Mouse (Mus musculus) neural tube, embryonic 13.5 days (tissue): ENCODE measurements around the gene Gm28036. TPM values are rescaled to one million over a fixed set of nuclear protein-coding genes. Genes with fewer than 3 reads are reported as not detected.
A peak's percentile ranks its signal among the peaks of the same experiment; 100 is the strongest.

Experiments used
- ATAC-seq: fragments of 200-750 bp; cut with Nextera tagmentation; 2 replicates; pipeline ENCODE4 v1.8.0; 2017; ENCODE audit warnings: low read depth, mild to moderate bottlenecking, moderate TSS enrichment, moderate library complexity
- H3K27ac ChIP-seq: fragments of 300-500 bp; sonication (generic); replicated peaks from 2 replicates; pipeline ENCODE4 v1.5.1; 2015; ENCODE audit warnings: moderate library complexity, mild to moderate bottlenecking, inconsistent platforms
- H3K27me3 ChIP-seq: fragments of 300-500 bp; sonication (generic); 2 replicates; pipeline ENCODE4 v1.6.1; 2015; ENCODE audit warnings: mild to moderate bottlenecking, inconsistent platforms
- H3K36me3 ChIP-seq: fragments of 300-500 bp; sonication (generic); 2 replicates; pipeline ENCODE4 v1.6.1; 2015; ENCODE audit warnings: mild to moderate bottlenecking, inconsistent platforms
- H3K4me1 ChIP-seq: fragments of 300-500 bp; sonication (generic); replicated peaks from 2 replicates; pipeline ENCODE4 v1.6.1; 2015; ENCODE audit warnings: inconsistent platforms
- H3K4me2 ChIP-seq: fragments of 300-500 bp; sonication (generic); 2 replicates; pipeline ENCODE4 v1.6.1; 2015; ENCODE audit warnings: inconsistent platforms, mild to moderate bottlenecking, moderate library complexity
- H3K4me3 ChIP-seq: fragments of 300-500 bp; sonication (generic); 2 replicates; pipeline ENCODE4 v1.5.1; 2015; ENCODE audit warnings: mild to moderate bottlenecking, inconsistent platforms
- H3K9ac ChIP-seq: fragments of 300-500 bp; sonication (generic); 2 replicates; pipeline ENCODE4 v1.6.1; 2015; ENCODE audit warnings: moderate library complexity, mild to moderate bottlenecking, inconsistent platforms
- H3K9me3 ChIP-seq: fragments of 300-500 bp; sonication (generic); 2 replicates; pipeline ENCODE4 v1.6.1; 2016; ENCODE audit warnings: inconsistent platforms
- WGBS: fragments of 180-500 bp; shearing (Covaris S2); methylation state at CpG from one replicate; pipeline ENCODE4 v1.1.7; 2015; 5-methylcytosine and 5-hydroxymethylcytosine counted together
- polyA plus RNA-seq: library from polyadenylated mRNA; unstranded; fragments of >200 nt; fragmentation: Nextera tagmentation; extraction: Ambion mirVana; gene quantifications from 2 replicates; pipeline ENCODE4 v1.2.1, GENCODE M21; 2015

Gm28036 gene
- polyA plus RNA-seq, 1 experiment from 2014 or later, result 21.4 TPM

DNA sequence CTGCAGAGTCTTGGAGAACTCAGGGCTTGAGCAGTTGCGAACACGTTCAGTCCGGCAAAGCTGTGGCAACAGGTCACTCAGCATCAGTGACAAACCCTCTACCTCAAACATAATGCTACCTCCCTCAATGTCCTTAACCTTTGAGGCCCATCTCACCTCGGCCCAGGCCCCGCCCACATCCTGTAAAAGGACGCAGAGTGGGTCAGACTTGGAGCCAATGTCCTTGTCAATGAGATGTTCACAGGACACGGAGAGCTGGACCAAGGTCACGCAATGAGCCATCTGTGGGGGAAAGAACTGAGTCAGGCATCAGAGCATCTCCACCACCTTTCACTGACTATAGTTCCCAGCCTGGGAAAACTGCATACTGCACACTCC, 47.7 kb downstream of the Gm28036 start:
- 90% methylated on average over 8 of the region's 8 CpGs for WGBS
- H3K36me3 ChIP-seq, result peaks cover 50% of the 10 kb centered on the region

GRCm38 (mm10) chr2:156078421-156079182, 48.3 kb downstream of the Gm28036 start:
- Histone ChIP-seq H3K4me2 (no peak overlapping the region), H3K9ac (no peak overlapping the region), H3K9me3 (no peaks in the 10 kb centered on the region), H3K27me3 (no peaks in the 10 kb centered on the region), H3K27ac (no peak overlapping the region), H3K36me3 (peaks cover 56% of the 10 kb centered on the region), H3K4me3 (no peak overlapping the region), H3K4me1 (peaks cover 13% of the 10 kb centered on the region)
- no peak for ATAC-seq
- WGBS, result 93% methylated on average over 16 of the region's 16 CpGs

More for the DNA sequence above, 47.7 kb downstream of the Gm28036 start:
- Histone ChIP-seq H3K9me3 (no peaks in the 10 kb centered on the region), H3K27me3 (no peaks in the 10 kb centered on the region), H3K4me3 (no peak overlapping the region), H3K4me1 (peaks cover 13% of the 10 kb centered on the region), H3K9ac (no peak overlapping the region), H3K27ac (no peak overlapping the region), H3K4me2 (no peak overlapping the region)
- no peak for ATAC-seq

- Histone ChIP-seq H3K27ac (no peak overlapping the region), H3K9me3 (no peaks in the 10 kb centered on the region), H3K36me3 (peaks cover 68% of the 10 kb centered on the region), H3K27me3 (no peaks in the 10 kb centered on the region), H3K4me1 (peaks cover 10% of the 10 kb centered on the region), H3K4me2 (no peak overlapping the region), H3K9ac (no peak overlapping the region), H3K4me3 (no peak overlapping the region)
- ATAC-seq, result no peak
- 96% methylated on average over 7 of the region's 7 CpGs for WGBS
Measured at GRCm38 (mm10) chr2:156077461-156077860, 49.4 kb downstream of the Gm28036 start.

DNA sequence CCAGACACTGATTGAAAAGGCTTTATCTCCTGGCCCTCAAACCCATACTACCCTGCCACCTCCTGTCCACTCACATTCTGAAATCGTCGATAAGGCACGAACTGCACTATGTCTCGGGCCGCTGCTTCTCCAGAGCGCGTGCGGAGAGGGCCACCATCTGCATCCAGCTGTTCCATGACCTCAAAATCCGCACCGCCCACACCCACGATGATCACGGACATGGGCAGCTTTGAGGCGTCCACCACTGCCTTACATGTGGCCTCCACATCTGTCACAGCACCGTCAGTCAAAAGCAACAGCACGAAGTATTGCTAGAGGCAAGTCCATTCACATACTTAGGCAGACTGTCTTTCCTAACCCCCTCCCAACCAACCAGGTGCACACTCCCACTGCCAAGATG, 53.2 kb downstream of the Gm28036 start:
- WGBS, result 95% methylated on average over 15 of the region's 15 CpGs
- Histone ChIP-seq H3K9me3 (no peaks in the 10 kb centered on the region), H3K27ac (no peak overlapping the region), H3K9ac (no peak overlapping the region), H3K4me2 (no peak overlapping the region), H3K36me3 (peaks cover 99% of the 10 kb centered on the region), H3K4me3 (no peak overlapping the region), H3K4me1 (no peaks in the 10 kb centered on the region), H3K27me3 (no peaks in the 10 kb centered on the region)
- no peak for ATAC-seq

- Histone ChIP-seq H3K36me3 (peaks cover 83% of the 10 kb centered on the region), H3K4me3 (no peak overlapping the region), H3K27ac (no peak overlapping the region), H3K4me1 (peaks cover 7% of the 10 kb centered on the region), H3K9ac (no peak overlapping the region), H3K4me2 (no peak overlapping the region), H3K27me3 (no peaks in the 10 kb centered on the region), H3K9me3 (no peaks in the 10 kb centered on the region)
- no peak for ATAC-seq
- WGBS, result 97% methylated on average over 10 of the region's 10 CpGs
Measured at GRCm38 (mm10) chr2:156071236-156071635, 55.7 kb downstream of the Gm28036 start.

DNA sequence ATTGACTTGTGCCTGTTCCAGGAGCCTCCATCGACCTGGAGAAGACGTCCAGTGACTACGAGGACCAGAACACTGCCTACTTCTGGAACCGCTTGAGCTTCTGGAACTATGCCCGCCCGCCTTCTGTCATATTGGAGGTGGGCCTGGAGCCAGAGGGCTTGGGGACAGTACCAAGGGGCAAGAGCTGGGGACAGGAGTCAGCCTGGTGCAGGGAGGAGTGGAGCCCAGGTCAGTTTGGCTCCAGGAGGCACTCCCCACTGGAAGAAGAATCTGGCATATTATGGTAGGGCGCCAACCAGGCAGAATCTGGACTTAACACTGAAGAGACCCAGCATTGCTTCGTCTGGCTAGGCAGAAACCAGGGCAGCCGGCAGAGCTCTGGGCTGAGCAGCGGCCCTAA, 59.0 kb downstream of the Gm28036 start:
- Histone ChIP-seq H3K9ac (no peak overlapping the region), H3K4me1 (peaks cover 15% of the 10 kb centered on the region), H3K9me3 (no peaks in the 10 kb centered on the region), H3K27me3 (no peaks in the 10 kb centered on the region), H3K4me3 (no peak overlapping the region), H3K27ac (no peak overlapping the region), H3K36me3 (peaks cover 50% of the 10 kb centered on the region), H3K4me2 (no peak overlapping the region)
- 90% methylated on average over 10 of the region's 10 CpGs for WGBS
- ATAC-seq, result no peak

- peak overlapping the region; percentile 84 for H3K9ac ChIP-seq
- no peaks in the 10 kb centered on the region for H3K9me3 ChIP-seq
- no peaks in the 10 kb centered on the region for H3K27me3 ChIP-seq
- peaks cover 33% of the 10 kb centered on the region for H3K36me3 ChIP-seq
- 0 out of 2 replicates have a peak overlapping the region, but pooled peaks have one; percentile 89 for H3K27ac ChIP-seq
- peaks cover 15% of the 10 kb centered on the region for H3K4me1 ChIP-seq
- H3K4me2 ChIP-seq, result peak overlapping the region; percentile 88
- H3K4me3 ChIP-seq, result peak overlapping the region; percentile 64
- ATAC-seq, result peak; percentile 32; the same call in 1 of the 2 replicates
- 31% methylated on average over 10 of the region's 10 CpGs for WGBS
Measured at GRCm38 (mm10) chr2:156066126-156066525, 60.8 kb downstream of the Gm28036 start.

DNA sequence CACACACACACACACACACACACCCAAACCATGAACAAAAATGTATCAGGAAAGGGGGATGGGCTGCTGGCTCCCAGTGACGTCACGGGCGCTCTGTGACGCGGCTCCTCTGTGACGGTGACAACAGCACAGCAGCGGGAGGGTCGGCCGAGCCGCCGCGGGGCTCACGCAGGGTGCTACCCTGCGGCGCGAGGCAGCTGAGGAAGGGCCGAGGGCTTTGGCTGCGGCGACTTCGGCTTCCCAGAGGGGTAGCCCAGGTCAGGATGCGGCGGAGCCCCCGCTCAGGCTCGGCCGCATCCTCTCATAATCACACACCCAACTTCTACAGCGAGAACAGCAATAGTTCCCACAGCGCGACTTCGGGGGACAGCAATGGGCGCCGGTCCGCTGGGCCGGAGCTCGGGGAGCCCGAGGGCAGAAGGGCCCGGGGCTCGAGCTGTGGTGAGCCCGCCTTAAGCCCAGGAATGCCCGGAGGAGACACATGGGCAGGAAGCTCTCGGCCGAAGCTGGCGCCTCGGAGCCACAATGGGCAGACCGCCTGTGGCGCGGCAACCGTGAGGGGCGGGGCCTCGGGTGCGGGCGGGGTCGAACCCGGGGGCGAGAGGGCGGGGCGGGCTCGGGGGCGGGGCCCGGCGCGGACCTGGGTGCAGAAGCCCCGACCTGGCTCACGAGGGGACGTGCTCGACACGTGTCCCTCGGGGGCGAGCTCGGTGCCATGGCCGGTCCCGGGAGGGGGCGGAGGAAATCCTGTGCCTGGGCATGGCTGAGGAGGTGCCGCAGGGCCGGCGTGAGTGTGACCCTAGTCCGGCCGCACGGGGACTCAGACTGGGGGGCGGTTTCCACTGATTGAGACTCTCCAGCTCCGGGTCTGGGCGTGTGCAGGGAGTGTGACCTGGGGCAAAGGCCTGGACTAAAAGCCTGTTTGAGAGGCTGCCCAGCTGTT, 61.5 kb downstream of the Gm28036 start, which contains the start of gene Spag4:
Gene Spag4 (plus strand): TSS at position 77 of the 943 bp plus-strand sequence.
- Histone ChIP-seq H3K27me3 (no peaks in the 10 kb centered on the region), H3K9ac (peak within 1 kb of the TSS; percentile 84)

GRCm38 (mm10) chr2:156052816-156053215, 74.1 kb downstream of the Gm28036 start, which contains the start of gene Fer1l4:
Gene Fer1l4 (minus strand): TSS chr2:156052947.
- no peak within 1 kb of the TSS for H3K4me2 ChIP-seq
- no peak within 1 kb of the TSS for H3K9ac ChIP-seq
- peaks cover 2% of the 10 kb centered on the region for H3K27me3 ChIP-seq
- H3K27ac ChIP-seq, result no peak within 1 kb of the TSS
- no peaks in the 10 kb centered on the region for H3K4me1 ChIP-seq
- WGBS, result 87% methylated on average over 9 of the region's 9 CpGs
- no peak within 1 kb of the TSS for H3K4me3 ChIP-seq
- no peaks in the 10 kb centered on the region for H3K36me3 ChIP-seq
- no peaks in the 10 kb centered on the region for H3K9me3 ChIP-seq
- ATAC-seq, result no peak

More for the DNA sequence above, 61.5 kb downstream of the Gm28036 start, which contains the start of gene Spag4:
- peak; percentile 81 for ATAC-seq
- WGBS, result under 1% methylated on average over 81 of the region's 81 CpGs
- Histone ChIP-seq H3K9me3 (no peaks in the 10 kb centered on the region), H3K4me1 (peaks cover 15% of the 10 kb centered on the region), H3K4me2 (peak within 1 kb of the TSS; percentile 88), H3K27ac (peak within 1 kb of the TSS; percentile 89), H3K4me3 (peak within 1 kb of the TSS; percentile 64), H3K36me3 (peaks cover 25% of the 10 kb centered on the region)

DNA sequence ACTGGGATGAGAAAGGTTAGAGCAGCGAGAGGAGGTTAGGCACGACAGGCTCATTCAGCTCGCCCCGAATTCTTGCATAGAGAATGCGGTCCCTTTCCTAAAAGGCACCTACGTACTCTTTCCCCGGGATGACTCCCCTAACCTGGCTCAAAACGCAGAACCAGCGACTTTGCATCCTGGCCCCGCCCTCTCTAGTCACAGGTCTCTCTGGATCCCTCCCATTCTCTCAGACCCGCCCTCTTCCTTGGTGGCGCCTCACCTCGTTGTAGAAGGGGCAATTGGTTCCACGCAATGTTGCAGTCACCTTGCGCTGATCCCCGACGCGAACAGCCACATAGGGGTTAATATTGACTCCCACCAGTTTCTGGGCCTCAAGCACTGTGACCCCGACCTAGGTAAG, 79.0 kb downstream of the Gm28036 start:
- Histone ChIP-seq H3K9ac (0 out of 2 replicates have a peak overlapping the region, but pooled peaks have one; percentile 17), H3K9me3 (no peaks in the 10 kb centered on the region), H3K4me1 (no peaks in the 10 kb centered on the region), H3K36me3 (no peaks in the 10 kb centered on the region), H3K4me3 (no peak overlapping the region), H3K27ac (no peak overlapping the region), H3K27me3 (peaks cover 13% of the 10 kb centered on the region), H3K4me2 (no peak overlapping the region)
- ATAC-seq, result no peak
- WGBS, result 7% methylated on average over 19 of the region's 19 CpGs

- Histone ChIP-seq H3K27ac (no peak overlapping the region), H3K9ac (no peak overlapping the region), H3K36me3 (no peaks in the 10 kb centered on the region), H3K4me1 (no peaks in the 10 kb centered on the region), H3K9me3 (no peaks in the 10 kb centered on the region), H3K4me2 (no peak overlapping the region), H3K4me3 (no peak overlapping the region), H3K27me3 (peaks cover 12% of the 10 kb centered on the region)
- no peak for ATAC-seq
- WGBS, result 86% methylated on average over 8 of the region's 8 CpGs
Measured at GRCm38 (mm10) chr2:156042903-156043302, 84.0 kb downstream of the Gm28036 start.

- Histone ChIP-seq H3K9me3 (no peaks in the 10 kb centered on the region), H3K4me3 (no peak overlapping the region), H3K4me1 (no peaks in the 10 kb centered on the region), H3K27ac (no peak overlapping the region), H3K27me3 (no peaks in the 10 kb centered on the region), H3K36me3 (no peaks in the 10 kb centered on the region), H3K9ac (no peak overlapping the region), H3K4me2 (no peak overlapping the region)
- no peak for ATAC-seq
- 89% methylated on average over 3 of the region's 3 CpGs for WGBS
Measured at GRCm38 (mm10) chr2:156039390-156039789, 87.5 kb downstream of the Gm28036 start.
